Mouse (Mus musculus) cerebellum, adult 11-12 months (tissue): ENCODE measurements at regions not wholly inside any gene's neighbourhood (a gene's known extent, or its start where the extent isn't known, plus 50 kb on each side); places are given as distances from the start of the nearest gene placed in this dataset.

ENCODE experiments used
- DNase-seq: peaks from one replicate; pipeline ENCODE4 v3.0.0; 2022

DNA sequence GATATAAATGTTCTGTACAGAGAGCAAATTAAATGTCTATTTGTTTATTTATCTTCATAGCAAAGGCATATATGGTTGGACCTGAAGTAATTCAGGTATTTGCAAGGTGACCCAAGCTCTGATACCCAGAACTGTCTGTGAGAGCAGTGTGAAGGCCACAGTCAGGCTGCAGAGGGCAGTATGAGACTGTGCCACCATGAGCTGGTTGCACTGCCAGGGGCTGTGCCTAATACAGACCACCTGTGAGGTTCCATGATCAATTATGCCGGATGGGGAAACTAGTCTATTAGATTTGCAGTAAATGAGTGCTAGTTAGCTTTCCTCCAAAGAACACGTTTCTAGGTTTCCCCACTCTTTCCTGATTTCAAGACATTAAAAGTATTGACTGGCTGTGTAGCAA, 207.5 kb downstream of the C1d start:
- no peak for DNase-seq

DNA sequence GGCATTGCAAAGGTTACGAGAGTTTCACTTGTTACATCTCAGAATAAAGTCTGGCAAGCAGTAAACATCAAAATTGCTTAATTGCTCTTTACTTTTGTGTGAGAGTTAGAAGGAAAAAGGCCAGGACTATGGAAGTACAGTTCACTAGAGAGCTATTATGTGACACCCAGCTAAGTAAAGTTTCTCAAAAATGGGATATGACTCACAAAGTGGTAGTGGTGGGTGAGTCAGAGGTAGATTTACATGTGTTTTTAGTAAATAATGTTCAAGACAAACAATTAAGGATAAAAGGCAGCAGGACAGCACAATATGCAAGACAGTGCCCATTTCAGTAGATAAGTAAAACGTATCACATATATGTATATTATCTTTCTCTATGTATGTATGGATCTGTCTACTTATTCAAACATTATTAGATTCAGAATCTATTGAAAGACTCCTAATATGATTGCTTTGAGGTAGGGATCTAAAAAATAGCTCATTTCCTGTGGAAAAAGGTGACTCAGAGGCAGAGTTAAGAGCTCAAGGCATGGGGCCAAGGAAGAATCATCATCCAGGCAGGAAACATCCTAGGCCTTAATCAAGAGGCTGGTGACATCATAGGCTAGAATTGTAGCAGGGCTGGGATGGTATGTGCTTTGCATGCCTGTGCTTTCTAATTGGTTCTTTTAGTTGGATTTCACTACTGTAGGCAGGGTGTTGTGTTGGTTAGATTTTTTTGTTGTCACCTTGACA, 211.2 kb downstream of the C1d start:
- no peak for DNase-seq

DNA sequence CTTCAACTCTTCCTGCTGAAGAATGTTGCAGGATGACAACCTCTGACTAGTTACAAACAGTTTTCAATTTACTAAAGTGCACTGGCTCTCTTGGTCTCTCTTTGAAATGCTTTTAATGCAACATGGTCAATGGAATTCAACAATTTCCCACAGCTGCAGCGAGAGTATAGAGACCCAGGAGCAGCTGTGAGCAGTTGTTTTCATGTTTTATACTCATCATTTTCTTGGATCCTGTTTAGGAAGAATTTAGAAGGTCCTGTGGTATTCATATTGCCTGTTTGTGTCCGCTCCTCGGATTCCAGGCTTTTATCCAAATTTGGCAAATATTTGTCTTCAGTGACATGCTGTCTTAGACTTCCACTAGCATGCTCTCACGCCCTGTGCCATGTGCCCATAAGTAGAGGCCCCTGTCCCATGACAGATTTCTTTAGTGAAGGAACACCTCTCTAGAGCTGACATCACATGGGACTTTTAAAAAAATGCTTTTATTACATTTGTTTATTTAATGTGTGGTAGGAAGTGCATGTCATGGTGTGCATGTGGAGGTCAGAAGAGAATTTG, 224.1 kb downstream of the C1d start:
- no peak for DNase-seq

DNA sequence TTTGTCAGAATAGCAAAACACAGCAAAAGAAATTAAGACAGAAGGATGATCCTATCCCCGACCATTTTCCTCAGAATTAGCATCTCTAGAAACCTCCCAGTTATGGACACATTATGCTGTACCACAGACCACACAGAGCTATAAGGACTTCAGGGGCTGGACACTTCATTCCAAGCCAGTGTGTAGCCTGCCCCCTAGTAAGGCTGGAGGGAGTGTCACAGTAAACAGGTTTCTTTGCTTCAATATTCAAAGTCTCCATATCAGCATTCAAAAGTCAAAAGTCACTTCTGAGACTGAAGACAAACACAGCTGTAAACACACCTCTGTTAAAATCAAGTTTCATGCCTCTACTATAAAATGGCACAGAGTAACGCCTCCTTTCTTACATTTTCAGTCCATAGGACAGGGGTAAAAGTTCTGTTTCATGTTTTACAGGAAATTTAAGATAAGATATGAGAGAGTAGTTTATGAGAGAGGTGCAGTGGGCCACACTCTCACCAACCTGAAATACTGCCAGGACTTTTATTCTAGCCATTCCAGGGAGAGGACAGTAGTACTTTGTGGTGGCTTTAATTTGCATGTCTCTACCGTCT, 226.6 kb downstream of the C1d start:
- no peak for DNase-seq

DNA sequence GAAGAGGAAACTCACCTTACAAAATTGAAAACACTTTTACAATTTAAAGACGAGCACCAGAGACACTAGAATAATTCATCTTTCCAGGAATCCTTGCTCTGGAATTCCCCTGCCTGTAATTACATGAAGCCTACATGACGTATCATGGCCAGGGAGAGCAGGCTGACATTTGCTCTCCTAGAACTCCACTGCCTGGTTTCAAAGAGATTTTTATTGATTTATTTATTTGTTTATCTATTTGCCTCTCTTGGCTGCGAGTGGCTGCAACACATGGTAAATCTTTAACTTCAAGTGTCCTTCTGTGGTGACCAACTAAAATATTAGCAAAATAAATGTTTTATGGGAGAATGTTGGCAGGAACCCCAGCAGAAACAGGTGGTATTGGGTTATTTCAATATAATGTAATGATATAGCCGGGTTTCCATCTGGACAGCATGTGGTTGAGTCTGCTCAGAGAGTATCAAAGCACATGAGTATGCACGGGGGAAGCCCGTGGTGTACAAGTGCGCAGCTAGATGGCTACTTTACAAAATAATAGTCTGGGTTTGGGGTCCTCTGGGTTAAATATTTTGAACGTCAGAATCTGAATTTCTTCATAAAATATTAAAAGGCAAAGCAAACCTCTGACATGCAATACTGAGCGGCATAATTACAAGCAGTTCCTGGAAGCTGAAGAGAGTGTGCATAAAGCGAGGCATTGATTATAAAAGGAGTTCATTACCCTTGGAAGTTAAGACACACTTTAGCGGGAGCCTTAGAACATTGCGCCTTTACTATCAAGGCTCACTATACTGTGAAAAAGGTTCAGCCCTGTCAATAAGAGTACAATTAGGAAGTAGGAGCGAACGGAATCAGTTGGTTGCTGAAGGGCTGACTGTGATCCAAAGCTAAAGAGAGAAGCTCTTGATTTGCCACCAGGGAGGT, 244.0 kb downstream of the C1d start:
- DNase-seq: no peak

DNA sequence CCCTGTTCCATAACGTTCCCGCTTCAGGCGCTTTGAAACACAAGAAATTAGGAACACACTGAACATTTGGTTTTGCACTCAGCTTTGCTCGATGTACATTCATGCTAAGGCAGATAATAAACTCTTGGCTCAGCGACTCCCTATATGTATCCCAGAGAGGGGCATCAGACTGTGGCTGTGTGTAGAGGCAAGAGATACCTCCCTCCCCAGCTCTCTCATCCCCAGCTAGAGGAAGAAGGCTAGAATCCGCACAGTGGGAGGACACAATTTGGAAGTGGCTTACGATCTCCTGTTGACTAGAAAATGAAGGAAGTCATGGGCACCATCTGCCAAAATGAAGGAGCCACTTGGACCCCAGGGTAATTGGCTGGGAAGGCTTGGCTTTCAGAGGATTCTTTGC, 244.7 kb downstream of the C1d start:
- no peak for DNase-seq

DNA sequence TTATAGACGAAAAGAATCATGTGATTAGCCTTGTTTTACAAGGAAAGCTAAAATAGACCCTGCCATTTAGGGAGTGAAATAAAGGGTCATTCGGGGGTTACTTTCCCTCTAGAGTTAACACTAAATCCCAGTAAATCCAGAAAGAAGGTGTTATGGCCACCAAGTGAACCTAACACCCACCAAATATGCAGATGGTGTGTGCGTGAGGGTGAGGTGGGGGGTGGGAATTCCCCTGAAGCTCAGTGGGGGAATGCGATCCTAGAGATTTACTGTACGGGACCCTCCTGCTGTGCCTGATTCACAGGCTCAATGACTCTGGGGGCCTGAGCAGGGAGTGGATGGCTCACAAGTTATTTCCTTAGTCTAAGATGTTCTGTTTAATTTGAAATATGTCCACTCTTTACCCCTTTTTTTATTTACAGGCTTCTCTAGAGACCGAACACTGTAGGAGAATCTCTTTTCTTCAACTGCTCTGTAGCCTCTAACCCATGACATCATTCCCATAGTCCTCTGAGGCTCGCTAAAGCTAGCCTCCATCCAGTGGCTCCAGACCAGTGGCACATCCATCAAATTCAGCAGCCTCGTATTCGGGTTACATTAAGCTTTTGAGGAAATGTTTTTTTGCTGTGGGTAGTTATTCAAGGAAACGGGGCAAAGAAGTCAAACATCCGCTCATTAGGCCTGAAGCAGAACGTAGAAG, 265.0 kb downstream of the C1d start:
- DNase-seq: no peak

DNA sequence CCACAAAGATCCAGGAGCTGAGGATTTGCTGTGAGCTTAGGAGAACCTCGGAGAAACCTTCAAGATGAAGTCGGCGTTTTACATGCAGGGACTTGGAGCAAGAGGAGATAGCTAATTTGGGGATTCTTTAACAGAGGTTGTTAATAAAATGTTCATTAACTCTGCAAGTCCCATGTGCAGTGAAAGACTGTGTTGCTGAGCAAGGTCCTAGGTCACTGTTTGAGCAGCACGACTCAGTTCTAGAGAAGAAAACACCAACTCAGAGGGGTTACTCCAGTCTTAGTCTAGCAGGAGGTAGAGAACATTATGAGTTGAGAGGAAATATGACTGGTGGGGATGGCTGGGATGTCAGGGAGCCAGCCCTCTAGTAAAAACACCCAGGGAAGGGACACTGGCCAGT, 265.9 kb downstream of the C1d start:
- no peak for DNase-seq

DNA sequence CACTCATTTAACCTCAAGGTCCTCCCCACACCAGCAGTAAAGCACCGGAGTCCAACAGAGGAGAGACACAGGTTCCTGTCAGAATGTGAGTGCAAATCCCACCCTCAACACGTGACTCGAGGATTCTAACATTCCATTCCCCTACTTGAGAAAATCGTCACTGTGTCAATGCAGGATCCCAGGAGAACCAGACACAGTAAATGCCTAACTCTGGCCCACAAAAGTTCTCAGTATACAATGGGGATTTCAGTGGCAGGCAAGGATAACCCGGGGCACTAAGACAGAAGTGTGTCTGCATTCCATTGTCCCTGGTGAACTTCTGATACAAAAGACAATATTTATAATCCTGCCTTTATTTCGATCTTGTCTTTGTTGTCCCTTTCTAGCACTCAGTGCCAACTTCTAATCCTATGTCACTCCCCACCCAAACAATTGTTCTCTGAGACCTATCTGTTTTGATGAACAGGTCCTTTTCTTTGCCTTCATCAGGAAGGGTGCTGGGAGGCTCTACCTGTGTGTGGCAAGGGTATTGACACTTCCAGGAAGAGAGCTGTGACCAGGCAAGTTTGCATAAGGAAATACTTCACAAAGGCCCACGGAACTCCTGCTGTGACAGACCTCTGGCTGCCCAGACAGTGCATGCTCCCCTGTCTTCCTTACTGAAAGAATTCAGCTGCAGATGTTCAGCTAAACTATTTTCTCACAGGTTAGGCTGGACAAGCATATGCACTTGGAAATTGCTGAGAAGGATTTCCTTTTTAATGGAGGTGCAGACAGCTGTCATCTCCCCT, 267.8 kb downstream of the C1d start:
- no peak for DNase-seq

DNA sequence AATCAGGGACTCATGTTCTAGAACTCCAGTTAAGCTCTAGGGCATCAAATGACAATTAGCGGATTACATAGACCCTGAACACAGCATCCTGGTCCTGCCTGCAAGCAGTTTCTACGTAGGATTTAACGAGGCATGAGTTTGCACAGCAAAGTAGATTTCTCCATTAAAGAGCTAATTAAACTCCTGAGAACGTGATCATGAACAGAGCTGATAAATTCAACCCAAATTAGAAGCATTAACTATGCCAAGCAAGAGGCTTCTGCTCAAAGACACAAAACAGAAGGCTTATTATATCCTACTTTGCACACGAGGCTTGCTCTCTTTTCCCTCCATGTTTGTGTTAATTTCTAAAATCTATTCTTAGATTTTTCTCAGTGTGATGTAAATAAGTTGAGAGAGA, 269.1 kb downstream of the C1d start:
- no peak for DNase-seq

DNA sequence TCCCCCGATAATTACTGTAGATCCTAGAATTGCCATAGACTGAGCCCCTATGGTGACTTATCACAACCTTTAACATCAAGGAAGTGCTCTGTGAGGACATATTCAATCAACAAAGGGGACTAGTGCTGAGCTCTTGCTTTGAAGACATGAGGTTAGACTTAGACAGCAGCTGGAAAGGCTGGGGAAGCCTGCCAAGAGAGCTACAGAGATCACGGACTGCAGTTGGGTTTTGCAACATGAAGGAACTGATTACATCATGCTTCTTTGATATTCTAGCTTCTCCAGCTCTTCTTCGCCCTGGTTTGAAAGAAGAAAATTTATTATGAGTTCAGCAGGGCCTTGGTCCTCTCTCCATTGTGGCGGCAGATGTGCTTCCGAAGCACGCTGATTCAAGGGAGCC, 271.2 kb downstream of the C1d start:
- no peak for DNase-seq

DNA sequence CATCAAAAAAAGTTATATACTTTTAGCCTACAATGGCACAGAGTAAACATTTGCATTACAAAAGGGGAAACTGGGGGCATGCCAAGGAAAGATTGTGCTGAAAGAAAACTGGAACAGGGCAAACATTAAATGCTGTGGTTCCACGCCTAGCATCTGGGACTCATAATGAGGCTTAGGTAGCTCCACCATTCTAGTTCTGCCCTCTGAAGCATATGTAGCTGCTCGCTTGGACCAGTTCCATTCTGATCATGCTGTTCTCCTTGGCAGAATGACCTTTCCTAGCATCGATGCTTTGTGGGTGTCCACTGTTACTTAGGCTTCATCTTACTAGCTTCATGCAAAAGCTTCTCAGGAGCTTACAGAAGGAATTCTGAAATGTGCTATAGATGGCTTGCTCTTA, 276.3 kb downstream of the C1d start:
- no peak for DNase-seq

DNA sequence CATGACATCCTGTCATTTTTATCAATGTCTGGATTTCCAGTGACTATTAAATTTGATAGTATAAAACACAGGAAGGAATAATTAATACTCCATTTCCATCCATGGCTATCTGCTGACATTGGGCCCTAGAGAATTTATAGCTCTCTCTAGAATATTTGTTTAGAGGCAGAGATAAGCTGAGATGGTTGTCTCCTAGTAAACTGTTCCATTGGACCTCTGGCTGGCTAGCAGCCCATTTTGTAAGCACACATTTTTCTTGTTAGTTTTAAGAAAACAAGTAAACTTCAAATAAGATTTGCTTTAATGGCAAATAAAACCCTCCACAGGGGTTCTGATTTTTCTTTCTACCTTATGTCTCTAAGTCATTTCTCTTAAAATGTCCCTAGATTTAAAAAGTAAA, 288.9 kb downstream of the C1d start:
- DNase-seq: no peak

DNA sequence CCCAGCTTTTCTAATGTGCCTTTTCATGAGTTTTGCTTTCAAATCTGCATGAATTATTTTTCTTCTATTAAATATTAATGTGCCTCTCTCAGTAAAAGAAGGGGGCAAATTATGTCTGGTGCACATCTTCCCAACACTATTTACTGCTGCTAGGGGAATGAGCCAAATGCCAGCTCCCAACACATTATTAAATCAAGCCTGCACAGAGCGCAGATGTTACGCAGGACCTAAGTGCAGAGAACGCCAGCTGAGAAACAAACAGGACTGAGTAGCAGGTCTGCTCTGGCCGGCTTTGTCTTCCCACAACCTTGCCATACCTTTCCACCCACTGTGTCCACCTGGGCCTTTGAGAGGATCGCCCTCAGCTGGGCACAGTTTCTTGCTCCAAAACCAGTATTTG, 291.8 kb downstream of the C1d start:
- DNase-seq: no peak

DNA sequence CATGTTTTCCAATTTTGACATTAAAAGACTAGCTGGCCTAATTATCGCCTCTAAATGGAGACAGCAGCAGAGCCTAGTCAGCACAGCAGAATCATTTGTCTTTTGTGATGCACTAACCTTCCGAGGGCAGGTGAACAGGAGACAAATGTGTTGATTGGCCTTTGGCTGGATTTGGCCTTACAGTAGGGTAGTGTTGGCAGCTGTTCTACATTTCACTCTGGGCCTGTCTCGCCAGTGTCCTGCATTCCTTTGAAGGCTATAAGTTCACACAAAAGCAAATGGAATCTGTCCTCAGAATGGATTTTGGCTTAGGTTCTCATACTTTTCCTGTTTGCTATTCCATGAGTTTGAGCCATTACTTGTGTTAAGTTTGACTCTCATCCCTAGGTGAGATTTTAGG, 297.9 kb downstream of the C1d start:
- DNase-seq: no peak

DNA sequence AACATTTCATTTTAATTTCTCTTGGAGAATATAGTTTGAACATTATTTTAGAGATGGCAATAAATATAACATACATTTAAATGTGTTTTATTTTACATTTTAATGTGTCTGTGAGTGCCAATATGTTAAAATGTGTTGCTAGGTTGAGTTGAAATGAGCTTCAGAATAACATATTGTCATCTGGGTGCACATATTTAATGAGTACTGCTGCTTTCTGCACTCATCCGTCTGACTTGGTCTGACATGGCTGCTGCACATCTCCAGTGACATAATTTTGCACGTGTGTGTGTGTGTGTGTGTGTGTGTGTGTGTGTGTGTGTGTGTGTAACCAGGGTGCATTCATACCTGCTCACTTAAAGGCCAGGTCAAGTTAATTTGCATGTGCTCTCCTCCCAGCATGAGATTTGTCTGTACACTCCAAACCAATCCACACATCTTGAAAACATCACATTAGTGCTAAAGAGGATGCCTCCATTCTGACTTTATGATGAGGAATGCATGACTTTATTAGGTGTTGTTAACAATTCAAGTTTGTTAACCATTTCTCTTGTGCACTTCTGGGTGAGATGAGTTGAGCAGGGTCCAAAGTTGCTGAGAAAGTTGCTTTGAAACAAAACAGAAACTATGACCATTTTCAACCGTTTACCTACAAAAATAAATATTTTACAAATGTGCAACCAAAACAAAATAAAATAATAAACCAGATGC, 334.6 kb downstream of the C1d start:
- no peak for DNase-seq

DNA sequence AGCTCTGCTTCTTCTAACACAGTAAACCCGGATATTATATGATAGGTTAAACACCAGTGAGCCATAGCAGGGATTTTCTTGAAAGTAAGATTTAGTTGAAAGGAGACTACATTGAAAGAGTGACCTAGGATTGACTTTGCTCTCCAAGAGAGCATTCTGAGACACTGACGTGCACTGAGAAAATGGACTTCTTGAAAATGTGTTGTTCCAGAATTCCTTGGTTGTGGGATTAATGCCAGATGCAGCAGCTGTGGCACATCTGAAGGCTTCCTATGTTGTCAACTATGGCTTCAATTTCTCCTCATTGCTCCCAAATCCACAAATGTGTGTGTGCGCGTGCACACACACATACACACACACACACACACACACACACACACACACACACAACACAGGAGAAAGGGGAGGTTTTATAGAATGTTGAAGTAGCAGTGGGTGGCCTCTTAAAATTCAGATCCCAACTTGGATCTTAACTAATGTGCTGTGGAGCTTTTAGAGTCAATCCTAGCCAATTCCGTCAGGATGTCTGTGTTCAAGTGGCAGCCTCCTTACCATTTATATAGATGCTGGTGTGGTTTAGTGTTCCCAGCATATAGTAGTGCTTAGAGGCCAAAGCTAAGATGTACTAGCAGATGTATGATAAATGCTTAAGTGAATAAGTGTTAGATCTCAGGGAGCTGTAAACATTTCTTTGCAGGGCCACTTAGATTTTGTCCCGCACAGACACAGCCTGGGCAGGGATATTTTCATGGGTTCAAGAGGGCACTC, 346.5 kb downstream of the C1d start:
- DNase-seq: no peak

DNA sequence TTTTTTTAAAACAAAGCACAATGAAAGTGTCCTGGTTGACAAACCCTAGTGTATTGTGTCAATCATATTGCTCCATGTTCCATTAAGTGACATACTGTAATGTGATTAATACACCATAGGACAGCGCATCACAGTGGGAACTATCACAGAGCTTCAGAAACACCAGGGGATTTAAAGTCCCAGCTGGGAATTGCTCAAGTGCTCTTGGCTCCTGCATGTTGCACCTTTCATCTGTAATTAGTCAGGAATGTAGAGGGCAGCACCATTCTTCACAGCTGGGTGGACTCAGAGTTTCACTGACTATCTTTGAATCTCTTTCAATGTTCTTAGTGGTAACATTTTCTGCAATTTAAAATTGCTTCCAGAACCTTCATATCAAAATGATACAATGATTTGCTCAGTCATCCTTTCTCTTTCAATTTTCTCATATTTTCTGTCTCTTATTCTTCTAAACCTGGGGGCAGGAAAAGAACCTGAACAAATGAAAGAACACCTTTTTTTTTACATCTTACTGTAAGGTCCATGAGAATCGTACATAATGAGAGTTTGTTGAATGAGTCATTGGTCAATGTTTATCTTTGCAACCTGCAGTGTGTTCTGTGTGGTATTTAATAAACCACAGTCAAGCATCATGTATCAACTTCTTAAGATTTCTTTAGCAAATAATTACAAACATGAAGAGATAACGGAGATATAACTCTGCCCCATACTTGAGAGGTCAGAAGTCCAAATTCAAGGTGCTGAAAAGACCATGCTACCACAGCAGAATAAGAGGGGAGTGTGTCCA, 333.0 kb downstream of the Etaa1 start:
- no peak for DNase-seq

DNA sequence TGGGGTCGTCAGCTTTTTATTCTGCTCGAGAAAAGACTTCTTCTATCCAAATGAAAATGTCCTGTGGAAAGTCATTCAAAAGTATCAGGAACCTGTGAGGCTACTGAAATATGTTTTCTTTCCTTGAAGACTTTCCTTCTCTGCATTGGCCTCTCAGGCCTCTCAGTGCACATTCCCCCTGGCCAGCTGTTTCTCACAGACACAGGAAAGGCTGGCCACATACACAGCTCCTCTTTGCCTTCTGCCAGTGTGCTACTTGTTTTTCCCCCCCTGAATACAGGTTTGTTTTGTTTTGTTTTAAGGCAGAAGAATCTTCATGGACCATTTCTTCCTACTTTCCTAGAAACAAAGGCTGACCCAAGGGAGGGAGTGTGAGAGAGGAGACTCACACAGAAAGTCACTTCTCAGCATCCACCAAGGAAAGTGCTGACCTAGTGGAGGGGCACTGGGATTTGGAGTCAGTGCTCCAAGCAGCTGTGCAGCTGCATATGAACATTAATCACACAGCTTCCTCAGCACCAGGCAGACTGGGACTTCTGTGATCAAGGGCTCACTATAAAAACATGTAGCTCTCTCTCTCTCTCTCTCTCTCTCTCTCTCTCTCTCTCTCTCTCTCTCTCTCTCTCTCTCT, 324.0 kb downstream of the Etaa1 start:
- no peak for DNase-seq
